Mouse (Mus musculus): ENCODE measurements at regions not wholly inside any gene's neighbourhood (a gene's known extent, or its start where the extent isn't known, plus 50 kb on each side); places are given as distances from the start of the nearest gene placed in this dataset.

DNA sequence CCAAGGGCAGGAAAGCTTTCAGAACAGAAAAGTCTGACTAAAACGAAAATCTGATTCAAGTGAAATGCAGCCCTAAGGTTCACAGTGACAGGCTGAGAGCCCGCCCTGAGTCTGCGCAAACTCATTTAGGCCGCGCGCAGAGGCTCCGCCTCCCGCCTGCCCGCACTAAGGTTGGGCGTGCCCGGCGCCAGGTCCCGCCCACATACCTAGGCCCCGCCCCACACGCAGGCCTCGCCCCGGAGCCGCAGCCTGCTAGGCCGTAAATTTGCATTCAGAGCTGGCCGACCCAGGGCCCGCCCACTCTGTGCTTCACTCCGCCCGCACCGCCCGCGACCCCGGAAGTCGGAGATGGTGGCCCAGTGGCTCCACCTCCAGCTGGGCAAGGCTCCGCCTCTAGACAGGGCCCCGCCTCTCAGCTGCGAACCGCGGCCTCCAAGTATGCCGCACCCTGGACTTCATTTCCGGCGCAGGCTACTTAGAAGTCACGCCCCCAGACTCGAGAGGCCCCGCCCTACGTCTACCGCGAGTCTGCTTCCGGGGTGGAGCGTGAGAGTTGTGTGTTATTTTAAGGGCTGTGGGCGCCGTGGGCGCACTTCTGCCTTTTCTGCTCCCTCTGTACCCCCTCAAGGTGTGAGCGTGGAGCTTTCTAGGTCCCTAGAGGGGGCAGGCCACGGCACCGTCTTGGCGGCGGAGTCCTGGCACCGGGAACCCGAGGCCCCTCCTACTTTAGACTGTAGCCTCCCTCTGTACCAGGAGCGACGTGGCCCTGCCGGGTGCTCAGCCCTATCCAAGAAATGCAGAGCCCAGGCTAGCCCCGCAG lies 52.3 kb upstream of the Wnt7b start:
- peak; percentile 93 for DNase-seq (ENCODE audit: extremely low read depth, low read depth, low spot score)

DNA sequence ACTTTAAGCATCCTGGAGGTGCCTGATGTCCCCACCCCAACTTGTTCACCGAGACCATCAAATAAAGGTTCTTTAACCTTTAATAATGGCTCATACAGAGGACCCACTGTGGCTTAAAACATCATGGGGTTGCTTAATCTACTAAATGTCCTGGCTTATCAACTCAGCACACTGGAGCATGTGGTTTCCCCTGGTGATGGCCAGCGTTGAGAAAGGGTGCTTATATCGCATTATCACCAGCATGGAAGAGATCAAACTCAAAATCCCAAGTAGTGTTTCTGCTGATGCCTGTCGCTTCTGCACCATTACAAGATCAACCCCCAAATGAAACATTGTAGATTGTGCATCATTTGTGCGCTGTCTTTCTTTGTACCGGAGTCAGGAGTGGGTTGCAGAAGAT lies 53.2 kb upstream of the Wnt7b start:
- no peak for DNase-seq (ENCODE audit: extremely low read depth, low read depth, low spot score)

DNA sequence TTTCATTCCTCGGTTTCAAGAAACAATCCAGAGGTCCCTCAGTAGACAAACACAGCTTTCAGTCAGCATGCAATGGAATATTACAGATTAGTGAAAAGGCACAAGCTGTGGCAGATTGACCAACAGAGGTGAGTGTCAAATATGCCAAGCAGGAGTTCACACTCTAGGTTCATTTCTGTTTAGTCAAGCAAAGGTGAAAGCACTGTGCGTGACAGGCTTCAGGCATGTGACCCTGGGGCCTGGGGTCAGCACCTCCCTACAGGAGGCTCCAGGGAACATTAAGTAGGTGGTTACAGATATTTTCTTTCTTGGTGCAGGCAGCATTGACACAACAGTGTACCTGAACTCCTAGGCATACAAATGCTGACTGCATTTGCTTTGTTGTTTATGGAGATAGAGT lies 57.3 kb upstream of the Wnt7b start:
- no peak for DNase-seq (ENCODE audit: extremely low read depth, low read depth, low spot score)

DNA sequence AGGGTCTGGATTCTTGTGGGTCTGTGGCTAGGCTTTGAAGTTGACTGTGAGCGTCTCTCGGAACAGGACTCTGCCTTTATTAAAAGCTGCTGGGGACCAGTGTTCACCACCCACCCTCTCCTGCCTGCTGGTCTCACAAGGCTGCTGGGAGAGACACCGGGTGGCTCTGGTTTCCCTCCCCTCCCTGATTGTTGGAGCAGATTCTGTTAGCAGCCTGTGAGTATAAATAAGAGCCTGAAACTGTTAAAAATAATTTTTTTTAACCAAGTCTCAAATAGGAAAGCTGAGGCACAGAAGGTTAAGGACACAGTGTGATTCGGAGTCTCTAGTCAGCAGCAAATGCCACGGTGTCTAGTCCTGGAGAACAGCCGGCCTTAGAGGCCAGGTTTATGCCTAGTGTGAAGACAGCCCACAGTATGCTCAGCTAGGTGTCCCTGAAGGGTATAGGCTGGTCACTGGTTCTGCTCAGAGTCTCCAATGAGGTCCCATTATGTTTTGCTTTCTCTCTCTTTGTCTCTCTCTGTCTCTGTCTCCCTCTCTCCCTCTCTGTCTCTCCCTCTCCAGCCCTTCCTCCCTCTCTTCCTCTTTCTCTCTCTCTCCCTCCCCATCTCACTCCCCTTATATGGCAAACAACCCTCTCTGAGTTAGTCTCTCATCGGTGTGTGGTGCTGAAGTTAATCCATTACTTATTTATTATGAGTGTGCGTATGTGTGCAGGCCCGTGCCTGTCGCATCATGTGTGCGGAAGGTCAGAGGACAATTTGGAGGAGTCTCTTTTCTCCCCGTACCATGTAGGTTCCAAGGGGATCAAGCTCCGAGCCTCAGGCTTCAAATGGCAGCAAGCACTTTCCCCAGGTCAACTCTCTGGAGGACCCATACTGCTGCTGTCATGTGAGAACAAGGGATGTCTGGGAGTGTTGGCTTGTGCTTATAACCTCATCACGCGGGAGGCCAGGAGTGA lies 59.1 kb upstream of the Wnt7b start:
- DNase-seq (ENCODE audit: extremely low read depth, low read depth, low spot score) = no peak

DNA sequence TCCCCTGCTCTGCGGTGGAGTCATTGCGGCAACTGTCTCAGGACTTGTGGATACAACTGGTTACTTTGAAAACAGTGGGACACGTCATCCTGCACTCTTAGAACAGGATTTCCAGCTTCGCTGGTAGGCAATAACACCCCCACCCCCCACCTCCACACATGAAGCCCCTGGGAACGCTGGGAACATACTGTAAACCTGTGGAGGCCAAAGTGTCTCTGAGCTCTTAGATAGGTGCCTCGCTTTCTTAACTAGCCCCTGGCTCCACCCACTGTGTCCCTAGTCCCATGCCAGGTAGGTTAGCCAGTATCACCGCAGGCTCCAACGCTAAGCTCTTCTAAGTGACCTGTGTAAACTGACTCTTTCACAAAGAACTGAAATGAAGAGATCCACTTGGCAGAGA lies 63.1 kb upstream of the Wnt7b start:
- peak; percentile 98 for DNase-seq (ENCODE audit: extremely low read depth, low read depth, low spot score)

DNA sequence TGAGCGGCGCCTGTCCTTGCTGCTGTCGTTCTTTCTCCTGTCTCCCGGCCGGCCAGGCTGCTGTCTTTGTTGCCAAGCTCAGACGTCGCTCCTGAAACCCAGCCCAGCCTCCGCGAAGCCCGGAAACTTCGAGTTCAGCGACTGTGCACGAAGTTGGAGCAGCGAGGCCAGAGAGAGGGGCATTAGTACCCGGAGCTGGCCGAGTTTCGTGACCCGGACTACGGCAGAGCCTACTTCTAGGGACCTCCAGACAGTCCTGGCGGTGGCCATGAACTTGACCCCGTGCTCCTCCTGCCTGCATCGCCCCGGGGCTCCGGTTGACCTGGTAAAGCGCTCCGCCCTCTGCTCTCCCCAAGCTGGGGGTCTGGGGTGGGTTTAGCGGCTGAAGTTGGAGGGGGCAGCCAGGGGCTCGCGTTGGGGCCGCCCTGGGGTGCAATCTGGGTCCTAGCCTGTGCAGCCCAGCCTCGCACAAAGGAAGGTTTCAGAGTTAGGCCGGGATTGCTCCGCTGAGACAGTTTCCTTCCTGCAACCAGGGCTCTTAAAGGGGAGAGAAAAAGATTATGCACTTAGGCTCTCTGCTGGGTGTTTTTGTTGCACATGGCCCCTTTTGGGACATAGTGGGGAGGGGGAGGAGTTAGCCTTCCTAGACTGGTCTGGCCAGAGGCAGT lies 63.8 kb upstream of the Wnt7b start:
- no peak for DNase-seq (ENCODE audit: extremely low read depth, low read depth, low spot score)

DNA sequence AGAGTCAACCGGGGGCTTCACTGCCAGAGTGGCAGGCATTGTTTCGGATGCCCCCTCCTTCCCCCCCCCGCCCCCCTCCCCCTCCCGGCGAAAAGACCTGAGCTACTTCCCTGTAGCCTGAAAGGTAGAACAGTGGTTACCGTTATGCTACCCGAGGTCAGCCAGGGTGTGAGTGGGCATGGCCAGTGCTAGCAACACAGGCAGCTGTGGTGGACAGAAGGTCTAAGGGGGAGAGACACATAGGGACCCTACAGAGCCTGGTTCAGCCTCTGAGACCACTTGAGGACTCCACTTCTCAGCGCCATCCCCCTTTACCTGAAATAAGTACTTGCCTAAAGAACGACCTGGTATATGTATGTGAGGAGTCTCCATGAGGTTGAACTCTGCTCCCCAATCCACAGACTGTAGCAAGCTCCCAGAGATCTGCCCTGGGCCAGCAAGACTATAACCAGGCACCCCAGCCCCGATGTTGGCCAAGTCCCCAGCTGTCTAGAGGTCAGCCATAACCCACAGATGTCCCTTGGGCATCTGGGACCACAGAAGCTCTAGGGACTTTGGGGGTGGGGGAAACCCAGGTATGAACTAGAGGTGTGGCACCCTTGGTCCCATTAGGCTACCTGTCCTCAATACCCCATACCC lies 64.5 kb upstream of the Wnt7b start:
- no peak for DNase-seq (ENCODE audit: extremely low read depth, low read depth, low spot score)

DNA sequence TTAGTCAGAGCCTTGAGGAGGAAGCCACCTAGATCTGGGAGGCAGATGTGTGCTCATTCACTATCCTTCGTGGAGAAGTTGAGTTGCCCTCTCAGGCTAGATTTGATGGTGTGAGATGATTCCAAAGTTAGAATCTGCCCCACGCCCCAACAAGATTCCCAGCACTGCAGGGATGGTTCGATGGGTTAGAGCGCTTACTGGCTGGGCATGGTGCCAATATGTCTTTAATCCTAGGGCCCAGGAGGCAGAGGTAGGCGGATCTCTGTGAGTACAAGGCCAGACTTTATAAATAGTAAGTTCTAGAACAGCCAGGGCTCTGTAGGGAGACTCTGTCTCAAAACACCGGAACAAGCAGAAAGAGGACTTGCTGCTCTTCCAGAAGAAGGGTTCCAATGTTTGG lies 65.3 kb upstream of the Wnt7b start:
- peak; percentile 61 for DNase-seq (ENCODE audit: extremely low read depth, low read depth, low spot score)

DNA sequence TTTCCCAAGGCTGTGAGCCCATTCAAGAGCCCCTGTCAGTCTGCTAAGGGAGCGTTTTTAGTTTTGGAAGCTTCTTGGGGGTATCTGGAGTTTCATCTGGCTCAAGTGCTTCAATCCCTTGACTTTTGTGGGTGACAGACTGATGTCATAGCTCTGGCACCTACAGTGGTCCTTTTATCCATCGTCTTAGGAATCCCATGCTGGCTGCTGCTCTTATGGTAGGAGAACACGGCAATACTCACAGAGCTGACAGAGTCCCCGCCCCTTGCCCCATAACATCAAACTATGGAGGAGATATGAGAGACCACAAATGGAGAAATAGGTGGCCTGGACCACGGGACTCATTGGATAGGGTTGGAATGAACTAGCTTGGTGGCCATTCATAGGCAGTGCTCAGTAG lies 68.0 kb upstream of the Wnt7b start:
- no peak for DNase-seq (ENCODE audit: extremely low read depth, low read depth, low spot score)

DNA sequence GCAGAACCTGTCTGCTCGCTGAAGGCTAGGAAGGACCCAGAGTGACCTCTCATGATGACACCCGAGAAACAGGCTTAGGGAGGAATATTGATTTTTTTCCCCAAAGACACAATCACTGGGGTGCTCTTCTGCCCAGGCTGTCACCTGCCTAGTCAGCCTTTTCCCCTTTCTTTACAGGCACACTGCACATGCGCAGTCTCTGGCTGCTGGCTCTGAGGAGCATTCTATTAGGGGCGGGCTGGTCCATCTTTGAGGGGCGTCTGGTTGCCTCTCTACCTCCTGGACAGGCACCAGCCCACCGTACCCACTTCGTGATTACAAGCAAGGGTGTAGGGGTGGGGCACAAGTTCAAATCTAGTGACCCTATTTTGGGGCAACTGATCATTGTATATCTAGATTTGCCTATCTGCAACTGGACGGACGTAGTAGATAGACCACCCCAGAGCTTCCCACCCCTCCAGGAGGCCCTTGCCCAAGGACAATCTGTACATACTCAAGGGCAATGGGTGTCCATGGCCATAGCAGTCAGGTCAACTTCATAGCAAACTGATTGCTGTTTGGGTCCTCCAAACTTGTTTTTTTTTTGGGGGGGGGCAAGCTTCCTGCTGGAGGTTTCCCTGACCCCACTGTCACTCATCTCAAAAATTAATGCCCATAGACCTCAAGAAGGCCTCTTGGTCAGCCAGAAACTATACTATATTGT lies 69.6 kb upstream of the Wnt7b start:
- DNase-seq (ENCODE audit: extremely low read depth, low read depth, low spot score) = no peak

DNA sequence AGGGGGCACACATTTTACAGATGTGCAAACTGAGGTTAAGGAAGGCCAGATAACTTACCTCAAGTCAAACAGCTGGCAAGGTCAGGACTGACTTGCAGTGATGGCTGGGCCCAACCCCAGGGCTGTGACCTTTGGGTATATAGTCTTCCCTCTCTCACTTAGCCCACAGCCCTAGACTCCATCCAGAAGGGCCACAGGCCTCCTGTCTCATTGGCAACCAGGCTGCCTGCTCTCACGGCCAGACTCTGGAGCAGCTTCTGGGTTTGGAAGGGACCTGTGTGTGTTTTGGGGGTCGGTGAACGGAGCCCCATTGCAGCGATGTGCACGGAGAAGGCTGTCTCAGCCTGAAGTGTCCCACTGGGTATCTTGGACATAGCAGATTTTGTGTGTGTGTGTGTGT lies 70.2 kb upstream of the Wnt7b start:
- no peak for DNase-seq (ENCODE audit: extremely low read depth, low read depth, low spot score)

DNA sequence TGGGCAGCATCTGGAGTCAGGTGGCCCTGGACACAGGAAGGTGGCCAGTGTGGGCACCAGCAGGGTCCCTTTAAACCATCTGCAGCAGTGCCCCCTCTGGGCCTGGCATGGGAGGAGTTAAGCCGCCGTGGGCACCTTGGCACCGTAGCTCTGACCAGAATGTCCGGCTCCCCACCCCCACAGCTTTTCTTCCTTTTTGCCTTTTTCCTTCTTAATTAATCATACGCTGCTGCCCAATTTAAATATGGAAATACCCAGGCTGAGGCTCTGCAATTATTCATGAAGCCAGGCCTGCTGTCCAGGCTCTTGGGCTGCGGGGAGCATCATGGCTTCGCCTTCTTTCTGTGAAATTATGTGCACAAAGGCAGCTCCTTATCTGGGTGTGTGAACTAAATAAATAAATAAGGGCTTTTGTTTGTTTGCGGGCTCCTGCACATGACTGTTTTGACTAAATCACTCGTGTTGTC lies 70.6 kb upstream of the Wnt7b start:
- DNase-seq (ENCODE audit: extremely low read depth, low read depth, low spot score) = no peak

DNA sequence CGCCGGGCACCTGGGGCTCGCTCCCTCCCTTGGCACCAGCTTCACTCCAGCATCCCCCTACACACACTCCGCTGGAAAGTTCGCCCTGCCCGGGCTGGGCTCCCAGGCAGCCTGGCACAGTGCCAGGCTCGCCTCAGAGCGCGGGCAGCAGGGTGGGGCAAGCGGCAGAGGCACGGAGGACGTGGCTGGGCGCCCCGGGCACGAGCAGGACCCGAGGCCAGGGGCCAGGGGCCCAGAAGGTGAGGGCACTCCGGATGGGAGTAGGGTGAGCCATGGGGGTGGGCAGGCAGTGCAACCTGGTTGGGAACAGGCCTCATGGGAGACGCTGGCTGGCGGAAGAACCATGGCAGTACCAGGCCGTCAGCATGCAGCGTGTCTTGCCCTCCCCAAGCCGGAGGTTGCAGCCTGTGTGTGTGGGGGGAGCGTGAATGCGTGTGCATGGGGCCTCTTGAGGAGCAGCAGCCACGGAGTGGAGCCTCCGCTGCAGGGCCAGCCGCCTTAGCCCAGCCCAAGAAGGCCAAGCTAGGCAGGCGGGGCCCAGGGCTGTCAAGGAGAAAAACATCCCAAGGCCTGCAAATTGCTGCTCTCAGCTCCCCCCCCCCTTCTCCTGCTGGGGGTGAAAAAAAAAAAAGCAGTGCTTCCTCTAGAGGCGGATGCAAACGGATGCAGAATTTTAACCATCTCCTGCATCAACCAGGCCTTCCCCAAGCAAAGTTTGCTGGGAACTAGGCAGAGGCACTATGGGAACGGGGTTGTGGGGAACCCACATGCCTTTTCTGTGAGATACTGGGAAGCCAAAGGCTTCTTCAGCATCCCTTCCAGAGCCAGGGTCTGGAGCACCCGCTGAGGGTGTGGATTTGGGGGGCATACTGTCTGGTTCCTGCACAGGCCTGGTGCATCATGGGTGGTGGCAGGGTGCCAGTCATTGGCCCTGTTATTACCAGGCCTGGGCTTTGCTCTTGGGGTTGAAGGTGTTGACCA lies 71.4 kb upstream of the Wnt7b start:
- DNase-seq (ENCODE audit: extremely low read depth, low read depth, low spot score) = no peak

DNA sequence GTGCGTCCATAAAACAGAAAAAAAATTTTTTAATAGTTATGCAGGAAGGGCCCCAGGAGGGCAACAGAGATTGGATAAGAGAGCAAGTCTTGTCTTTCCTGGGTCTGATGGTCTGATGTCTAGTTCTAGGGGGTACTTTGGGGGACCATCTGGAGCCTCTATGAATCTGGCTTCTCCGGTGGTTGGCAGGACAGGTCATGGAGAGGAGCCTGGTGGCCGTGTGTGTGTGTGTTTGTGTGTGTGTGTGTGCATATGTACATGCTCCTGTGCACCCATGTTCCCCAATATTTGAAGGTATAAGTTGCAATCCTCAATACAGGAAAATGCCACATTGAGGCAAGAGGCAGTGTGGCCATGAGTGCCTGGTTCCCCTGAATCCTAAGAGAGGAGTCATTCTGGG lies 72.5 kb upstream of the Wnt7b start:
- DNase-seq (ENCODE audit: extremely low read depth, low read depth, low spot score) = no peak

DNA sequence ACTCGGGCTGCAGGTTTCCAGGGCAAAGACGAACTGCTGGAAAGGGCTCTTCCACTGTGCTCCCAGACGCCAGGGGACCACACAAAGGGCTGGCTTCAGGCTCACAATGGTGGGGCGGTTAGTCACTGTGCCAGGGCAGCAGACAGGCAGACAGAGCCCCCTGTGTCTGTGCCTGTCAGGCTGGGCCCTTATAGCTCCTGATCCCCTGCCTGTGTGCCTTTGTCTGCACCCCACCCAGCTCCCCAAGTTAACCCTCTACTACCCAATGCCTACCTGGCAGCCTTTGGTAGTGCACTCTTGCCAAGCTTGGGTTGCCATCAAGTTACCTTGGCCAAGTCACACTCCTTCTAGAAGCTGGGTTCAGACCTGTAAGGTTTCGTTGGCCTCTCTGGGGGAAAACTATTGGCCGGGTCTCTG lies 73.5 kb upstream of the Wnt7b start:
- no peak for DNase-seq (ENCODE audit: extremely low read depth, low read depth, low spot score)

DNA sequence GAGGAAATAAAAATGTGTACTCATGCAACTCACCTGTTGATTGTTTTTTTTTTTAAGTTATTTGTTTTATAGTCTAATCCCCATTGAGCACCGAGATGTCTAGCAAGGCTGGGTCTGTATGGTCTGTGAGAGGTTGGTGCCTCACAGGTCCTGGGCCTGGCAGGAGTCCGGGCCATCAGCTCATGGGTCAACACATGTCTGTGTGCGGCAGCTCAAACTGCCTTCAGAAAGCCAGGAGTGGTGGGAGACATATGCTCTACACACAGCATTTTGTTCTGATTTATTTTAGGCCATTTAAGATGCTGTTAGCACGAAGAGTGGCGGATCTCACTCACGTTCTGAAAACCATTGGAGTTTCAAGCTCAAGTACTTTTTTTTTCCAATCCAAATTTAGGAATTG lies 74.6 kb upstream of the Wnt7b start:
- no peak for DNase-seq (ENCODE audit: extremely low read depth, low read depth, low spot score)

DNA sequence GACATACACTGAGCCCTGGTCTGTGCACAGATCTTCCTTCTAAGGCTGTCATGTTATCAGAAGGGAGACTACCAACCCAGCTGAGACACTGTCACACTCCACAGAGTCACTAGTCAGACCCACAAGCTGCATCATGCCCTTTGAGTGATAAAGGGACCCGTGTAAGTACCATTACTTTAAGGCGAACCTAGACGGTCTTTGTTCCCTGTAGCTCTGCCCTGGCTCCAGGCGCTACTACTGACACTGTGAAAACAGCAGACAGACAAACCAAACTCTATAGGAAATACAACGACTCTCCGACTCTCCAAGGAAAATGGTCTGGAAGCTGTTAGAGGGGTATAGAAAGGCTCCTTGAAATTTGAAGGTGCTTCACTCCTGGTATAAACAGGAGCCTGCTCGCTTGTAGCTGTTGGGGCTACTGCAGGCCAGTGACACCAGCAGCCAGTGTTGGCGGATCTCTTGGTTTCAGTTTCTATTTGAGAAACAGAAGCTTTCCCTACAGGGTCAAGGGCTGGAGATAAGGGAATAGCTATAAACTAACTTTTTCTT lies 75.2 kb upstream of the Wnt7b start:
- DNase-seq (ENCODE audit: extremely low read depth, low read depth, low spot score) = no peak

DNA sequence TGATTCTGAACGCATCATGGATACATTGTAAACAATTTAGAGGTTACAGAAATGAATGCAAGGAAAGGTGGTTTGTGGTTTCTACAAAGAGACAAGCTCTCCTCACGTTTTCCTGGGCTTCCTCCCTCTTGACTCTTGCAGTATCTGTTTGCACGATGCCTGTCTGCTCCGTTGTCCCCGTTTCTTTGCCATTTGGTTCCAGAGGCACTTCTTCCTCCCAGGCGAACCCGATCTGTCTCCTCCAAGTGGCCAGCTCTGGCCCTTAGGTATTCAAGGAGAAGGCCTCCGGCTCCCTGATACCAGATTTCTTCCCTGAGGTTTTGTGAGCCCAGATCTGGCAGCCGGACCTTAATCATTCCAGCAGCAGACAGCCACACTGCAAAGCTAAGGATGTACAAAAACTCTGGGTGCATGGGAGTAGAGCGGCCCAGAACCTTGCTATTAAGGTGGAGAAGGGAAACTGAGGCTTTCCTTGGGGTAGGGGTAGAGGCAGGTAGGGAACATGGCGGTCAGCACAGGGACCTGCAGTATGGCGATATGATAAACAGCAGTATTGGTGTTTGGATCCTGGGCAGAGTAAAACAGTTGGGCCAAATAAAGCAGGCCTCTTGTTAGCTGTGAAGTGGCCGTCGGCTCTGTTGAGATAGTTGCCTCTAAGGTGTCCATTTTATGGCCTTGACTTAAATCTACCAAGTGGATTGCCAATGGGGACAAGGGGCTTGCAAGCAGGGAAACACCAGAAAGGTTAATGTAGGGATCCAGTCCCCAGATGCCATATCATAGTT lies 76.0 kb upstream of the Wnt7b start:
- DNase-seq (ENCODE audit: extremely low read depth, low read depth, low spot score) = no peak

Data from fat pad, adult 2 months (tissue).